Mouse (Mus musculus) heart, adult 2 months (tissue): ENCODE results near the gene Nell2.

ENCODE experiments used
- CTCF ChIP-seq: fragments of 200-600 bp; IDR thresholded peaks from 2 replicates; pipeline ENCODE4 v1.8.1; 2022; ENCODE audit warnings: antibody characterized with exemption, mild to moderate bottlenecking, moderate library complexity
- POLR2A ChIP-seq: fragments of 200-500 bp; IDR thresholded peaks from 2 replicates; pipeline ENCODE4 v1.6.1; 2011; ENCODE audit warnings: mild to moderate bottlenecking, low read depth, low read length, control low read depth; ENCODE audit not compliant: insufficient read depth

GRCm38 (mm10) chr15:95216640-95217365, 311.6 kb downstream of the Nell2 start:
- TF ChIP-seq POLR2A (no peak), CTCF (no peak)
